Comparison of ENCODE assay signal across 16 mouse cellular contexts in genomic region chr16:4871926-4872325, GRCm38 (mm10). TPM values are rescaled to one million over a fixed set of nuclear protein-coding genes. Genes with fewer than 3 reads are reported as not detected.
"Had no signal": no experiment of that assay in that cellular context is flagged by ENCODE, and none has a peak within 500 bp of the region (broad histone marks: within the 10 kb centered on the region; RNA-seq: fewer than 3 reads in every experiment).

No protein-coding gene starts in this region.

- H3K9me3 ChIP-seq: limb, embryonic 15.5 days; liver, embryonic 12.5 days; neural tube, embryonic 13.5 days had no signal

- H3K9ac ChIP-seq: limb, embryonic 15.5 days; liver, embryonic 12.5 days; neural tube, embryonic 13.5 days had no signal

- ATAC-seq: inflammation-experienced regulatory T-cells, adult 6 months; intestine, postnatal 0 days; liver, embryonic 12.5 days had no signal

- H3K27ac ChIP-seq: limb, embryonic 15.5 days; liver, embryonic 12.5 days; neural tube, embryonic 13.5 days; stomach, postnatal 0 days had no signal

- H3K4me3 ChIP-seq: limb, embryonic 15.5 days; liver, embryonic 12.5 days; neural tube, embryonic 13.5 days had no signal

- DNase-seq: kidney, adult 8-10 months; layer of hippocampus, adult 9-11 months; layer of hippocampus, postnatal 36 days; midbrain, embryonic 14.5 days; thymus, postnatal 14 days had no signal

- H3K27me3 ChIP-seq: limb, embryonic 15.5 days; liver, embryonic 12.5 days; neural tube, embryonic 13.5 days had no signal

- H3K4me2 ChIP-seq: limb, embryonic 15.5 days; liver, embryonic 12.5 days; neural tube, embryonic 13.5 days had no signal

RNA-seq across cellular contexts. Expression of gene 4930562C15Rik, which starts 36.7 kb away (rescaled TPM):
- total RNA-seq: layer of hippocampus, adult 18-20 months; layer of hippocampus, postnatal 36 days; left cerebral cortex, adult 8-10 months; left cerebral cortex, postnatal 25 days; monocyte, adult 5-6 weeks had no signal
- polyA plus RNA-seq: intestine, postnatal 0 days; urinary bladder, adult 2 months had no signal
